Mouse (Mus musculus): Measurements from ENCODE around the gene Spred3. TPM values are rescaled to one million over a fixed set of nuclear protein-coding genes. Genes with fewer than 3 reads are reported as not detected.
"Not testable (repeated sequence)": the region's sequence is repeated elsewhere in the genome, so short reads cannot be mapped to it uniquely, and the experiment has no call there.

Spred3 gene
- polyA plus RNA-seq, 1 experiment from 2014 or later, result 0.25 TPM

GRCm38 (mm10) chr7:29202577-29202976, 32.4 kb upstream of the Spred3 start:
- no peaks in the 10 kb centered on the region for H3K36me3 ChIP-seq (ENCODE audit: control insufficient read depth, insufficient read depth)
- no peaks in the 10 kb centered on the region for H3K9me3 ChIP-seq (replicated peaks; ENCODE audit: control insufficient read depth, low read length)
- no peak overlapping the region for H3K4me3 ChIP-seq (ENCODE audit: low read depth, low read length)
- H3K9ac ChIP-seq (ENCODE audit: low read depth, low read length), result no peak overlapping the region
- no peaks in the 10 kb centered on the region for H3K27me3 ChIP-seq (ENCODE audit: control insufficient read depth, insufficient read depth, low read depth, low read length)
- no peak overlapping the region for H3K4me2 ChIP-seq (ENCODE audit: low read depth, low read length)
- no peak overlapping the region for H3K27ac ChIP-seq (ENCODE audit: low read length)
- no peaks in the 10 kb centered on the region for H3K4me1 ChIP-seq (ENCODE audit: control insufficient read depth, low read depth, low read length)
- ATAC-seq (ENCODE audit: low read depth), result no peak
- 58% methylated on average over 6 of the region's 6 CpGs for WGBS (ENCODE audit: insufficient replicate concordance)

GRCm38 (mm10) chr7:29194230-29194629, 24.0 kb upstream of the Spred3 start:
- not testable (repeated sequence) for H3K9me3 ChIP-seq (replicated peaks; ENCODE audit: control insufficient read depth, low read length); H3K9ac ChIP-seq (ENCODE audit: low read depth, low read length); H3K36me3 ChIP-seq (ENCODE audit: control insufficient read depth, insufficient read depth); H3K4me3 ChIP-seq (ENCODE audit: low read depth, low read length); H3K4me2 ChIP-seq (ENCODE audit: low read depth, low read length); H3K27me3 ChIP-seq (ENCODE audit: control insufficient read depth, insufficient read depth, low read depth, low read length); H3K4me1 ChIP-seq (ENCODE audit: control insufficient read depth, low read depth, low read length); ATAC-seq (ENCODE audit: low read depth); H3K27ac ChIP-seq (ENCODE audit: low read length)
- WGBS (ENCODE audit: insufficient replicate concordance), result 50% methylated on average over 1 of the region's 1 CpGs

GRCm38 (mm10) chr7:29181323-29181722, 11.1 kb upstream of the Spred3 start:
- WGBS (ENCODE audit: insufficient replicate concordance), result 69% methylated on average over 4 of the region's 4 CpGs
- not testable (repeated sequence) for ATAC-seq (ENCODE audit: low read depth)

GRCm38 (mm10) chr7:29180854-29181236, 10.6 kb upstream of the Spred3 start:
- peaks cover 16% of the 10 kb centered on the region for H3K4me1 ChIP-seq (ENCODE audit: control insufficient read depth, low read depth, low read length)
- no peak for ATAC-seq (ENCODE audit: low read depth)
- H3K4me3 ChIP-seq (ENCODE audit: low read depth, low read length), result peak overlapping the region; percentile 79
- H3K27ac ChIP-seq (ENCODE audit: low read length), result peak overlapping the region; percentile 77
- H3K4me2 ChIP-seq (ENCODE audit: low read depth, low read length), result peak overlapping the region; percentile 86
- no peaks in the 10 kb centered on the region for H3K27me3 ChIP-seq (ENCODE audit: control insufficient read depth, insufficient read depth, low read depth, low read length)
- peaks cover 9% of the 10 kb centered on the region for H3K36me3 ChIP-seq (ENCODE audit: control insufficient read depth, insufficient read depth)
- 44% methylated on average over 5 of the region's 5 CpGs for WGBS (ENCODE audit: insufficient replicate concordance)
- peak overlapping the region; percentile 51 for H3K9ac ChIP-seq (ENCODE audit: low read depth, low read length)
- H3K9me3 ChIP-seq (replicated peaks; ENCODE audit: control insufficient read depth, low read length), result no peaks in the 10 kb centered on the region

More at GRCm38 (mm10) chr7:29181323-29181722, 11.1 kb upstream of the Spred3 start:
- not testable (repeated sequence) for H3K4me3 ChIP-seq (ENCODE audit: low read depth, low read length); H3K4me2 ChIP-seq (ENCODE audit: low read depth, low read length); H3K27me3 ChIP-seq (ENCODE audit: control insufficient read depth, insufficient read depth, low read depth, low read length); H3K9ac ChIP-seq (ENCODE audit: low read depth, low read length); H3K27ac ChIP-seq (ENCODE audit: low read length); H3K36me3 ChIP-seq (ENCODE audit: control insufficient read depth, insufficient read depth); H3K9me3 ChIP-seq (replicated peaks; ENCODE audit: control insufficient read depth, low read length)
- H3K4me1 ChIP-seq (ENCODE audit: control insufficient read depth, low read depth, low read length), result peaks cover 16% of the 10 kb centered on the region

- peak within 1 kb of the TSS; percentile 79 for H3K4me3 ChIP-seq (ENCODE audit: low read depth, low read length)
- peaks cover 16% of the 10 kb centered on the region for H3K4me1 ChIP-seq (ENCODE audit: control insufficient read depth, low read depth, low read length)
- peaks cover 14% of the 10 kb centered on the region for H3K36me3 ChIP-seq (ENCODE audit: control insufficient read depth, insufficient read depth)
- no peaks in the 10 kb centered on the region for H3K9me3 ChIP-seq (replicated peaks; ENCODE audit: control insufficient read depth, low read length)
- H3K27ac ChIP-seq (ENCODE audit: low read length), result peak within 1 kb of the TSS; percentile 77
- H3K27me3 ChIP-seq (ENCODE audit: control insufficient read depth, insufficient read depth, low read depth, low read length), result no peaks in the 10 kb centered on the region
- peak; percentile 96 for ATAC-seq (ENCODE audit: low read depth)
- H3K4me2 ChIP-seq (ENCODE audit: low read depth, low read length), result peak within 1 kb of the TSS; percentile 86
- under 1% methylated on average over 62 of the region's 62 CpGs for WGBS (ENCODE audit: insufficient replicate concordance)
- H3K9ac ChIP-seq (ENCODE audit: low read depth, low read length), result peak within 1 kb of the TSS; percentile 80
Observed at GRCm38 (mm10) chr7:29180077-29180853, 10.1 kb upstream of the Spred3 start, which contains the start of gene Psmd8. TSS of gene Psmd8 (minus strand) at chr7:29180701.

- peaks cover 16% of the 10 kb centered on the region for H3K4me1 ChIP-seq (ENCODE audit: control insufficient read depth, low read depth, low read length)
- H3K9ac ChIP-seq (ENCODE audit: low read depth, low read length), result peak overlapping the region; percentile 80
- H3K27me3 ChIP-seq (ENCODE audit: control insufficient read depth, insufficient read depth, low read depth, low read length), result no peaks in the 10 kb centered on the region
- no peaks in the 10 kb centered on the region for H3K9me3 ChIP-seq (replicated peaks; ENCODE audit: control insufficient read depth, low read length)
- WGBS (ENCODE audit: insufficient replicate concordance), result 14% methylated on average over 7 of the region's 7 CpGs
- peak overlapping the region; percentile 80 for H3K4me2 ChIP-seq (ENCODE audit: low read depth, low read length)
- peak overlapping the region; percentile 79 for H3K4me3 ChIP-seq (ENCODE audit: low read depth, low read length)
- no peak for ATAC-seq (ENCODE audit: low read depth)
- H3K27ac ChIP-seq (ENCODE audit: low read length), result peak overlapping the region; percentile 45; the same call in 1 of the 2 replicates
- H3K36me3 ChIP-seq (ENCODE audit: control insufficient read depth, insufficient read depth), result peaks cover 22% of the 10 kb centered on the region
Observed at GRCm38 (mm10) chr7:29179323-29179722, 9.1 kb upstream of the Spred3 start.

- Histone ChIP-seq H3K4me2 (ENCODE audit: low read depth, low read length) (no peak overlapping the region), H3K4me1 (ENCODE audit: control insufficient read depth, low read depth, low read length) (peaks cover 16% of the 10 kb centered on the region), H3K36me3 (ENCODE audit: control insufficient read depth, insufficient read depth) (peaks cover 28% of the 10 kb centered on the region), H3K27me3 (ENCODE audit: control insufficient read depth, insufficient read depth, low read depth, low read length) (peaks cover 7% of the 10 kb centered on the region; the same call in 1 of the 2 replicates), H3K27ac (ENCODE audit: low read length) (no peak overlapping the region), H3K4me3 (ENCODE audit: low read depth, low read length) (no peak overlapping the region), H3K9me3 (replicated peaks; ENCODE audit: control insufficient read depth, low read length) (no peaks in the 10 kb centered on the region), H3K9ac (ENCODE audit: low read depth, low read length) (no peak overlapping the region)
- ATAC-seq (ENCODE audit: low read depth), result no peak
- WGBS (ENCODE audit: insufficient replicate concordance), result 89% methylated on average over 4 of the region's 4 CpGs
Observed at GRCm38 (mm10) chr7:29178106-29178505, 7.9 kb upstream of the Spred3 start.

- Histone ChIP-seq H3K36me3 (ENCODE audit: control insufficient read depth, insufficient read depth) (peaks cover 28% of the 10 kb centered on the region), H3K4me1 (ENCODE audit: control insufficient read depth, low read depth, low read length) (peaks cover 28% of the 10 kb centered on the region), H3K27me3 (ENCODE audit: control insufficient read depth, insufficient read depth, low read depth, low read length) (peaks cover 63% of the 10 kb centered on the region), H3K9me3 (replicated peaks; ENCODE audit: control insufficient read depth, low read length) (no peaks in the 10 kb centered on the region), H3K9ac (ENCODE audit: low read depth, low read length) (no peak overlapping the region), H3K4me3 (ENCODE audit: low read depth, low read length) (no peak overlapping the region), H3K4me2 (ENCODE audit: low read depth, low read length) (no peak overlapping the region), H3K27ac (ENCODE audit: low read length) (no peak overlapping the region)
- ATAC-seq (ENCODE audit: low read depth), result no peak
- WGBS (ENCODE audit: insufficient replicate concordance), result 53% methylated on average over 32 of the region's 32 CpGs
Observed at GRCm38 (mm10) chr7:29172390-29173016, 2.3 kb upstream of the Spred3 start.

- Histone ChIP-seq H3K4me3 (ENCODE audit: low read depth, low read length) (peak overlapping the region; percentile 59), H3K9me3 (replicated peaks; ENCODE audit: control insufficient read depth, low read length) (no peaks in the 10 kb centered on the region), H3K27ac (ENCODE audit: low read length) (no peak overlapping the region), H3K36me3 (ENCODE audit: control insufficient read depth, insufficient read depth) (peaks cover 26% of the 10 kb centered on the region), H3K9ac (ENCODE audit: low read depth, low read length) (peak overlapping the region; percentile 21; the same call in 1 of the 2 replicates), H3K27me3 (ENCODE audit: control insufficient read depth, insufficient read depth, low read depth, low read length) (peaks cover 67% of the 10 kb centered on the region), H3K4me1 (ENCODE audit: control insufficient read depth, low read depth, low read length) (peaks cover 28% of the 10 kb centered on the region), H3K4me2 (ENCODE audit: low read depth, low read length) (peak overlapping the region; percentile 76)
- ATAC-seq (ENCODE audit: low read depth), result no peak
- 6% methylated on average over 34 of the region's 34 CpGs for WGBS (ENCODE audit: insufficient replicate concordance)
Observed at GRCm38 (mm10) chr7:29171562-29172097, 1.4 kb upstream of the Spred3 start.
